Mouse (Mus musculus): ENCODE data around the gene Myt1l. TPM values are rescaled to one million over a fixed set of nuclear protein-coding genes. Genes with fewer than 3 reads are reported as not detected.

The Myt1l gene
- total RNA-seq, 2 experiments from 2014 or later = 2.2 to 2.3 TPM

GRCm38 (mm10) chr12:29708166-29708565 is 180.0 kb downstream of the Myt1l start:
- DNase-seq (ENCODE audit: low spot score in 2 of 2) = no peak

DNA sequence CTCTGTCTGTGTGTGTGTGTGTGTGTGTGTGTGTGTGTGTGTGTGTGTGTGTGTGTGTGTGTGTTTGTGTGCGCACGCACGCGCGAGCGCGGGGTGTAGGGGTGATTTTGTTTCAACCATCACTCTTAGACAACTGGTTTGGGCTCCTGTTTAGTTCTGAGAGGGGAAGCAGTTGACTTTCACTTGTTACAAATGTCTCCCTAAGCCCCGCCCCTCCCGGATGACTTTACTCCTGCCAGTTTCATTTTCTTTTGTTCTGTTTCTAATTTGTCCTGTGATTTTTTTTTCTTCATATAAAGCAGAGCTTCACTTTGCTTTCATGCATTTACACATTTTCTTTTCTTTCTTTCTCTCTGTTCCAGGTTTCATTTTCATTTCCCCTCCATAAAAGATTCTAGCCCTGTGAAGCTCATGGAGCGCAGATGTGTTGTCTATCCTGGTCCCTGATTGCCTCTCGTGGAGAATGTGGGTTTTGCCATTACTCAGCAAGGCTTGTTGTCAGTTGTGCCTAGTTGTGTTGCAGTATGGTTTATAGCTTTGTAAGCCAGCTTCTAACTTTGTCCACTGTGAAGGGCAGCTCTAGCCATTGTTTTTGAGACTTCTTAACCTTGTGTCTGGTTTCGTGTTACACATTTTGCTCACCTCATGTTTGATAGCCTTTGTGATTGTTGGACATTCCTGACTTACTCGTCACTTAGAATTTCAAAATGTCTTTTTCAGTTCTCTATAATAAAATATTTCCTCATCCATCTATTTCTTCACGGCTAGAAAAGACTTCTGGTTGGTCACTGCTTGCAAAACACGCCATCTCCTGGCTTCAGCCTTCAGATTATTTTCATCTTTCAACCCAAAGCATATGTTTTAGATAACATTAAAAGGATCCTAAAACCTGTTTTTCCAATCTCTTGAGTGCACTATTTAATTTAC is 184.9 kb downstream of the Myt1l start:
- no peak for DNase-seq (ENCODE audit: low spot score in 2 of 2)

DNA sequence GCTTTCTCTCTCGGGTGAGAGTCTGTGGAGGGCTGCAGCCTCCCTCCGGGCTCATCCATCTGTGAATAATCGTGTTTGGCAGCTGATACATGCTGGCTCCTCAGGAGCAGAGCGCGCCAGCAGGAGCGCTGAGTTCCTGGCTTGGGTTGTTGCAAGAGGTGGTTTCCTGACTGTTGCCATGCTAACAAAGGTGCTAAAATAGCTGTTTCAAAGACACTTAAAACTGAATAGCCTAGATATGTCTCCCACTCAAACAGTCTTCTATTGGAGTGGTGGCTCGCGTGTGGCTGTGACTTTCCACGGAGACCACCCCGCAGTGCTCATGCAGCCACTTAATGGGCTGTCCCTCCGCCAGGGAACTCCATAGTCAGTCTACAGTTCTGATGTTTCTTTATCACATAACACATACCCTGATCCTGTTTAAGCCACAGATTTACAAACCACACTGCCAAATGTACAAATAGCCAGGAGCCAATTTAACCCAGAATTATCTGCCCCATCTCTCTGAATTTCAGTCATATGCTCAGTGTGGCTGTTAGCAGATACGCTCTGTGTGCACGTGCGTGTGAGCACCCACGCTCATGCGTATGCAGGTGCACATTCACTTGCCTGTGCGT is 195.6 kb downstream of the Myt1l start:
- no peak for DNase-seq (ENCODE audit: low spot score in 2 of 2)

GRCm38 (mm10) chr12:29728294-29728693 is 200.1 kb downstream of the Myt1l start:
- no peak for DNase-seq (ENCODE audit: low spot score in 2 of 2)

GRCm38 (mm10) chr12:29740346-29741025 is 212.3 kb downstream of the Myt1l start:
- DNase-seq (ENCODE audit: low spot score in 2 of 2) = no peak

- DNase-seq (ENCODE audit: low spot score in 2 of 2) = no peak
Measured at GRCm38 (mm10) chr12:29741181-29741580, 213.0 kb downstream of the Myt1l start.

DNA sequence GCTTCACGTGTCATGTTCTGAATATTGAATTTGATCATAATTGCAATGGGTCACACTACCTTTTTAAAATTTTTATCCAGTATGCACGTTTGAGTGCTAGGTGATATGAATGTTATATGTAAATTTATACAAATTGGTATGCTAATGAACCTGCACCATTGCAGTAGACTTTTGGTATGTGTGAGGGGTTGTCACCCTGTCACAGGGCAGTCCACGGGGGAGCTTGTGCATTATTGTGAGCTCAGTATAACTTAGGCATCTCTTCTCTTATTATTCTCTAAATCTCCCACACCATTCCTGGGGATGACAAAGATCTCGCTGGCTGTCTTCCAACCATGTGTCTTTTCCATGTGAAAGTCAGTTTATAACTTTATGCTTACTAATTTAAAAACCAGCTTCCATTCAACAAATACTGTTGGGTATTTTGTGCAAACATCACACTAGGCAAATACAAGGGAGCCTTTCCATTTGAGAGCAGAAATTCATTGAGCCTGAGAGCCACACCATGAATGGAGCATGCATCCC is 222.5 kb downstream of the Myt1l start:
- no peak for DNase-seq (ENCODE audit: low spot score in 2 of 2)

- DNase-seq (ENCODE audit: low spot score in 2 of 2) = no peak
Measured at GRCm38 (mm10) chr12:29755086-29755871, 227.1 kb downstream of the Myt1l start.

- DNase-seq (ENCODE audit: low spot score in 2 of 2) = no peak
Measured at GRCm38 (mm10) chr12:29755872-29756265, 227.7 kb downstream of the Myt1l start.

DNA sequence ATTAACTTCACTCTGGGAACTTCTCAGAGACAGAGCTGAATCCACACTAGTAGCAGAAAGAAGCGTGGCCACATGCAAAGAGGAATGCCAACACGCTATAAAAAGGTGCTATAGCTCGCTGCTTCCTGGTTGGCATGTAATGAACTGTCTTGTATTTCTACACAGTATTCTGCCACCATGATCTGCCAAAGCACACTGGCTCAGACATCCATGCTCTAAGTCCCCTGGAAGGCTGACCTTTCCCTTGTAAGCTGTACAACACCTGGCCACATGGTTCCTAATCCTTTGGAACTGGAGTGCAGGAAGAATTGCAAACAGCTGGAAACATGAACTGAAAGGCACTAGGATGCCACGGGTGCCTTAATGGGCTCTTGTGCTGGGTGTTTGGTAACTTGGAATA is 232.4 kb downstream of the Myt1l start:
- DNase-seq (ENCODE audit: low spot score in 2 of 2) = no peak

DNA sequence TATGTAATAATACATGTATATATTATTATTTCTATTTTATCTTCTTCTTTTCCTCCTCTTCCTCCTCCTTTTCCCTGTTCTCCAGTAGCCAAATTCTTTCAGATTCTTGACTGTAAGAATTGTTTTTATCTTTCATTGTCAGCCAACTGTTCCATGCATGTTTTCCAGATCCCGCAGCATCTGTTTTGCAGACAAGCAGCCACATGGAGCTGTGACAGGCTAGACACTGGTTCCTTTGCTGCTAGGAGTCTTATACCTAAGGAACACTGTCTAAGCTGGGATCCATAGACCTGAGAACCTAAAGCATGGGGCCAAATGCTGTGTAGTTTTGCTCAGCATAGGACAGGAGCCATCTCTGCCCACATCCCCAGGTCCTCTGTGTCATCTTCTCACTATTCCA is 238.0 kb downstream of the Myt1l start:
- no peak for DNase-seq (ENCODE audit: low spot score in 2 of 2)

DNA sequence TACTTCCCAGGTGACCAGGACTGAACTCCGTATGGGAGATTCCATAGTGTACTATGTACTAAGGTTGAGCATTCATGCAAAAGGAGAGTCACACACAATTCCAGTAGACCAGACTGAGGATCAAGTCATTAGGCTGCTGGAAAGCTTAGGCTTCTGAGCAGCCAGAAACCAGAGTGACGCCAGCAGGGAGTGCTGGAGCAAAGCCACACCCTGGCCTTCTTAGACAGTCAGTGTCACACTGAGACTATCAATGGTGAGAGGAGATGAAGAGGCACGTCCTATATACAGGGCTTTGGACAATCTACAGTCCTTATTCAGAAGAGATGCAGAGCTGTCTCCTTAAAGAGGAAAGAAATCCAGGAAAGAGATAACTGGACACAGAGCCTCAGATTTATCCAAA is 243.6 kb downstream of the Myt1l start:
- no peak for DNase-seq (ENCODE audit: low spot score in 2 of 2)

GRCm38 (mm10) chr12:29772401-29772800 is 244.2 kb downstream of the Myt1l start:
- no peak for DNase-seq (ENCODE audit: low spot score in 2 of 2)

DNA sequence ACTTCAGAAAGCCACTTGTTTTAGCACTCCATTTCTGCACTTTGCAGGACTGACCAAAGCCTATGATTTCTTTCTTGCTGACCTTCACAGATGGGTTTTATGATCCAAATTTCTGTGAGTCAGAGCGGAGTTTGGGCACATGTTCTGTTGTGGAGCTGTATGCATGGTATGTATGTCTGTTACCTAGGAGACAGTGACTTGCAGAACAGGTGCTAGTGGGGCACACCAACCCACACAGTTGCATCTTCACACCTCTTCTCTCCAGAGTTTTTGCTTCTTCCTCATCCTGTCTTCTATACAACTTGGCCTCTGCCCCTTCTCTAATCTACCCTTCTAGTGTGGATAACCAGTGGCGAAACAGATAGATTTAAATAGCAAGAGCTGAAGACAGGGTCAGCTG is 250.7 kb downstream of the Myt1l start:
- no peak for DNase-seq (ENCODE audit: low spot score in 2 of 2)

GRCm38 (mm10) chr12:29789319-29790050 is 261.3 kb downstream of the Myt1l start:
- no peak for DNase-seq (ENCODE audit: low spot score in 2 of 2)

GRCm38 (mm10) chr12:29790051-29790386 is 261.8 kb downstream of the Myt1l start:
- DNase-seq (ENCODE audit: low spot score in 2 of 2) = no peak

DNA sequence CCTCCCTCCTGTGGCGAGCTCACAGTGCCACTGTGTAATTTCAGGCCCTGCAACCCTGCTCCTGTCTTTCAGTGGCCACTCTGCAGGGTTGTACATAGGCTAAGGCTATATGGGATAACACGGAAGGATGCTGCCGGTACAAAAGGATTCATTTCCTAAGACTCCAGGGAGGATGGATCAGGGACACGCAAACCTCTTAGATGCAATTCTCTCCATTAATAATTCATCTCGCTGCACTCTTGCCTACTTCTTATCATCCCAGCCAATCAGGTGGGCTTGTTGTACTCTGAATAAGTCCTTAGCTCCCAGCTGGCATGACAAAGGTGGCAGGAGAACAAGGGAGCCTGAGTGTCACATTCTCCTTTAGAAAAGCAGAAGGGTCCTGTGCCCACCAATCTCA is 264.8 kb downstream of the Myt1l start:
- DNase-seq (ENCODE audit: low spot score in 2 of 2) = no peak

DNA sequence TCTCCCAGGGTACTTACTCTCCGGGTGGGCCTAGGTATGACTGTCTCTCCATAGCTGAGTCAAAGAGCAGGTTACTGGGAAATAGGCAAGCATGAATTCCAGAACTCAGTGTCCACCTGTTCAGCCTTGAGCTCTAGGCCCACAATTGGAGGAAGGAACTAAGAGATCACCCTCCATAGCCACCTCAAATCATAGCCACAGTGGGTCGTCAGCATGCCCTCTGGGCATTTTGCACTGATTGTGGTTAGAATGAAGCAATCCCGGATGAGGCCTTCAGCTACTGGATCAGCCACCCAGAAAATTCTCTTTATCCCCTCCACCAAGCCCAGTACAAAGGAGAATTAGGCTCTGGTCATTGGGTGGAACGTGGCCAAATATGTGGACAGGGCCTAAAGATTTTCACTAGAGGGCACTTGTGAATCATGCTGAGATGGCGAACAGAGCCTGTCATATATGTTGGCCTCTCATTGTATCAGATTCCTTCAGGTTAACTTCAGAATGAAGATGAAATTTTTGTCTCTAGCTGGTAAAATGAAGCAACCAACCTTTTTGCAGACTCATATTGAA is 267.0 kb downstream of the Myt1l start:
- DNase-seq (ENCODE audit: low spot score in 2 of 2) = no peak

- no peak for DNase-seq (ENCODE audit: low spot score in 2 of 2)
Measured at GRCm38 (mm10) chr12:29798595-29799391, 270.6 kb downstream of the Myt1l start.
